In genomic region chr12:25027416-25027815, GRCm38 (mm10) we compare ENCODE assay signal across 8 mouse cellular contexts. TPM values are rescaled to one million over a fixed set of nuclear protein-coding genes. Genes with fewer than 3 reads are reported as not detected.
DNase-seq lines count a peak whose midpoint lies in the region; ATAC-seq lines count a peak whose summit lies in the region.

No protein-coding gene starts in this region.

- peak; percentile 58 for DNase-seq in gastrocnemius, adult 18-20 months (ENCODE audit: low spot score)
- no peak for DNase-seq in gastrocnemius, postnatal 25 days
- DNase-seq in cerebellum, postnatal 4 days (ENCODE audit: low spot score in 2 of 2), result peak; percentile 43 to 62
- DNase-seq in gastrocnemius, postnatal 14 days, result peak; percentile 31
- peak; percentile 74 for DNase-seq in kidney, postnatal 10 days
- DNase-seq in lung, postnatal 10 days, result peak; percentile 71
- peak; percentile 82 to 83 for DNase-seq in right cerebral cortex, adult 2 months (ENCODE audit: low spot score in 2 of 2)

- intact Hi-C loops in gastrocnemius, postnatal 14 days (cut with DNase I; ENCODE audit: low total_unique reads), result no loop called here

- peak; percentile 66 for ATAC-seq in activated CD4-positive, CD25-positive, alpha-beta regulatory T cell, adult 4 months

RNA-seq across cellular contexts. Expression of gene Kidins220, which starts 52.7 kb away (rescaled TPM):
- 10 to 100 TPM; 54.0 to 57.9 TPM for total RNA-seq in gastrocnemius, adult 18-20 months (2021)
- 10 to 100 TPM; 43.8 to 50.9 TPM for total RNA-seq in gastrocnemius, postnatal 25 days (2021)
- polyA plus RNA-seq in activated CD4-positive, CD25-positive, alpha-beta regulatory T cell, adult 4 months (2017; shearing (Covaris generic)), result 10 to 100 TPM; 12.3 to 12.8 TPM
- total RNA-seq in gastrocnemius, postnatal 14 days (2021), result 10 to 100 TPM; 31.9 to 35.8 TPM
